Mouse (Mus musculus) liver (tissue): ENCODE data around the gene Hand2.
A peak's percentile ranks its signal among the peaks of the same experiment; 100 is the strongest.

Source experiments
- DNase-seq: peaks from one replicate; pipeline ENCODE4 v3.0.0-alpha.2; 2020; ENCODE audit warnings: mixed read lengths

Gene Hand2

GRCm38 (mm10) chr8:57324671-57325070 is 3.9 kb downstream of the Hand2 start:
- DNase-seq = no peak

GRCm38 (mm10) chr8:57325111-57325891 is 4.5 kb downstream of the Hand2 start:
- no peak for DNase-seq

- DNase-seq = no peak
Observed at GRCm38 (mm10) chr8:57326091-57327065, 5.6 kb downstream of the Hand2 start.

- DNase-seq = no peak
Observed at GRCm38 (mm10) chr8:57327281-57328160, 6.7 kb downstream of the Hand2 start.

- DNase-seq = peak; percentile 57
Observed at GRCm38 (mm10) chr8:57328161-57328920, 7.6 kb downstream of the Hand2 start.

GRCm38 (mm10) chr8:57328931-57329341 is 8.2 kb downstream of the Hand2 start:
- DNase-seq = no peak

- no peak for DNase-seq
Observed at GRCm38 (mm10) chr8:57330106-57330505, 9.3 kb downstream of the Hand2 start.

GRCm38 (mm10) chr8:57331727-57332630 is 11.2 kb downstream of the Hand2 start:
- no peak for DNase-seq

- no peak for DNase-seq
Observed at GRCm38 (mm10) chr8:57332676-57333482, 12.1 kb downstream of the Hand2 start.

GRCm38 (mm10) chr8:57333483-57333770 is 12.6 kb downstream of the Hand2 start:
- no peak for DNase-seq

- DNase-seq = no peak
Observed at GRCm38 (mm10) chr8:57333795-57334551, 13.2 kb downstream of the Hand2 start.

GRCm38 (mm10) chr8:57334714-57335113 is 13.9 kb downstream of the Hand2 start:
- DNase-seq = no peak

GRCm38 (mm10) chr8:57337271-57338030 is 16.7 kb downstream of the Hand2 start:
- no peak for DNase-seq

- no peak for DNase-seq
Observed at GRCm38 (mm10) chr8:57339711-57340650, 19.2 kb downstream of the Hand2 start.

- no peak for DNase-seq
Observed at GRCm38 (mm10) chr8:57340840-57341540, 20.2 kb downstream of the Hand2 start.

GRCm38 (mm10) chr8:57341541-57341840 is 20.7 kb downstream of the Hand2 start:
- no peak for DNase-seq
